Mouse (Mus musculus): ENCODE measurements around the gene Olfr444.

GRCm38 (mm10) chr6:42900345-42900744 is 48.5 kb upstream of the Olfr444 start:
- TF ChIP-seq CTCF (IDR thresholded peaks at IDR 0.05; ENCODE audit: borderline replicate concordance, extremely low read depth, insufficient read depth, insufficient read length): no peak
- TF ChIP-seq POLR2A (IDR thresholded peaks at IDR 0.05; ENCODE audit: borderline replicate concordance, extremely low read depth, insufficient read depth, insufficient read length, poor library complexity, severe bottlenecking): no peak
